Mouse (Mus musculus) hindlimb bud, embryonic 11.5 days (tissue): ENCODE results near the gene Med20.

Experiments
- DNase-seq: peaks from one replicate; pipeline ENCODE4 v3.0.0-alpha.2; 2012; ENCODE audit warnings: low read depth, low spot score; ENCODE audit errors: extremely low spot score

Med20 gene

GRCm38 (mm10) chr17:47672311-47673111, 61.1 kb downstream of the Med20 start:
- DNase-seq, result no peak
